Mouse (Mus musculus): ENCODE results near the gene Nod2.

The Nod2 gene

GRCm38 (mm10) chr8:88681046-88681445 is 33.9 kb downstream of the Nod2 start:
- WGBS = 56% methylated on average over 8 of the region's 8 CpGs

- 71% methylated on average over 7 of the region's 7 CpGs for WGBS
Measured at GRCm38 (mm10) chr8:88683656-88684289, 36.7 kb downstream of the Nod2 start.

GRCm38 (mm10) chr8:88686226-88686905 is 39.3 kb downstream of the Nod2 start:
- 59% methylated on average over 9 of the region's 9 CpGs for WGBS

GRCm38 (mm10) chr8:88686906-88687235 is 39.8 kb downstream of the Nod2 start:
- WGBS = 76% methylated on average over 8 of the region's 8 CpGs

GRCm38 (mm10) chr8:88689151-88689550 is 42.0 kb downstream of the Nod2 start:
- WGBS = 84% methylated on average over 6 of the region's 6 CpGs

- WGBS = 94% methylated on average over 6 of the region's 6 CpGs
Measured at GRCm38 (mm10) chr8:88689891-88690290, 42.8 kb downstream of the Nod2 start.

- WGBS = 52% methylated on average over 4 of the region's 4 CpGs
Measured at GRCm38 (mm10) chr8:88691342-88691948, 44.3 kb downstream of the Nod2 start.

- 54% methylated on average over 7 of the region's 7 CpGs for WGBS
Measured at GRCm38 (mm10) chr8:88691961-88692360, 44.8 kb downstream of the Nod2 start.

GRCm38 (mm10) chr8:88692866-88693265 is 45.8 kb downstream of the Nod2 start:
- 87% methylated on average over 6 of the region's 6 CpGs for WGBS

GRCm38 (mm10) chr8:88693376-88693775 is 46.3 kb downstream of the Nod2 start:
- WGBS = 95% methylated on average over 4 of the region's 4 CpGs

- 80% methylated on average over 7 of the region's 7 CpGs for WGBS
Measured at GRCm38 (mm10) chr8:88694291-88694690, 47.2 kb downstream of the Nod2 start.

- 4% methylated on average over 7 of the region's 7 CpGs for WGBS
Measured at GRCm38 (mm10) chr8:88696228-88696627, 49.1 kb downstream of the Nod2 start.

- WGBS = under 1% methylated on average over 80 of the region's 80 CpGs
Measured at GRCm38 (mm10) chr8:88696721-88697641, 49.9 kb downstream of the Nod2 start, which contains the start of gene Cyld. Gene Cyld (plus strand): TSS chr8:88697028.

- WGBS = 0% methylated on average over 4 of the region's 4 CpGs
Measured at GRCm38 (mm10) chr8:88697642-88698031, 50.5 kb downstream of the Nod2 start.

GRCm38 (mm10) chr8:88698048-88698447 is 50.9 kb downstream of the Nod2 start:
- WGBS = 22% methylated on average over 2 of the region's 2 CpGs

- 24% methylated on average over 2 of the region's 2 CpGs for WGBS
Measured at GRCm38 (mm10) chr8:88701611-88702010, 54.5 kb downstream of the Nod2 start.

- WGBS = 72% methylated on average over 3 of the region's 3 CpGs
Measured at GRCm38 (mm10) chr8:88702816-88703215, 55.7 kb downstream of the Nod2 start.

GRCm38 (mm10) chr8:88723256-88723963 is 76.3 kb downstream of the Nod2 start:
- 93% methylated on average over 2 of the region's 2 CpGs for WGBS
